Mouse (Mus musculus): Measurements from ENCODE around the gene Myom1. TPM values are rescaled to one million over a fixed set of nuclear protein-coding genes. Genes with fewer than 3 reads are reported as not detected.

Gene Myom1
- polyA plus RNA-seq, 1 experiment from 2014 or later: 10.8 TPM

DNA sequence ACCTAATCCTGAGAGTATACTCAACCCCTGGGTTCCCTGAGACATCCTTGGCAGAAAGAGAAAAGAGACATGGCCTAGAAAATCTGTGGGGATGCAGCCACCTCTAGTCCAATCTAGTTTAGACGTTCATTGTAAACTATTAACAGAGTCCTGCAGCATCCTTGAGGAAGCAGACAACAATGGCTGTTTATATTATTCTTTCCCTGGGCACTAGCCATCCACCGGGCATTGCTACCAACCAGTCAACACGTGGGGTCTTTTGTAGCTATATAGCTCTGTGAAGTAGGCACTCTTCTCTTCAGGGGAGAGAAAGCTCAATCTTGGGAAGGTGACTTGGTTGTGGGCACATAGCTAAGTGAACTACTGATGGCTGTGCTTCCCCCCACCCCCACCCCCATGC lies 110.3 kb downstream of the Myom1 start:
- no peaks in the 10 kb centered on the region for H3K36me3 ChIP-seq (ENCODE audit: control insufficient read depth, insufficient read depth, low read length)
- H3K4me3 ChIP-seq (ENCODE audit: low read length): no peak overlapping the region
- H3K27me3 ChIP-seq (replicated peaks; ENCODE audit: control insufficient read depth, insufficient read depth, low read length): no peaks in the 10 kb centered on the region
- H3K4me1 ChIP-seq (ENCODE audit: control insufficient read depth, insufficient read depth, low read length): no peaks in the 10 kb centered on the region
- H3K9ac ChIP-seq (ENCODE audit: low read depth, low read length): no peak overlapping the region
- 70% methylated on average over 3 of the region's 3 CpGs for WGBS
- no peak overlapping the region for H3K27ac ChIP-seq (ENCODE audit: low read length)
- H3K9me3 ChIP-seq (ENCODE audit: control insufficient read depth, low read length): no peaks in the 10 kb centered on the region
- ATAC-seq: no peak
- H3K4me2 ChIP-seq (ENCODE audit: low read depth, low read length): no peak overlapping the region

DNA sequence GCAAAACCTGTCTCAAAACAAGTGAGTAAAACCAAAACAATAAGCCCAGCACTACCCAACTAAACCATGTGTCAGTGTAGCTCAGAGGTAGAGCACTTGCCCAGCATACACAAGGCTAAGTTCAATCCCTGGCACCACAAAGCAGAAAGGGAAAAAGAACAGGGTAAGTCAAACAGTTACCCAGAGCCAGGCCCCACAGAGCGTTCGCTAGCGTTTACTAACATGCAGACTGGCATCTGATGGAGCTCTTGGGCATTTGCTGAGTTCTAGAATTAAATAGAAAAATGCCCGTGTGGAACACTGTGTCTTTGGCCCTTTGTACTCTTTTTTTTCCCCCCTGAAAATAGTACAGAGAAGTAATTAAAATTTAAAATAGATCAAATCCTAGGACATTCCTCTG lies 111.8 kb downstream of the Myom1 start:
- Histone ChIP-seq H3K9me3 (ENCODE audit: control insufficient read depth, low read length) (no peaks in the 10 kb centered on the region), H3K27ac (ENCODE audit: low read length) (no peak overlapping the region), H3K4me3 (ENCODE audit: low read length) (no peak overlapping the region), H3K4me1 (ENCODE audit: control insufficient read depth, insufficient read depth, low read length) (no peaks in the 10 kb centered on the region), H3K36me3 (ENCODE audit: control insufficient read depth, insufficient read depth, low read length) (no peaks in the 10 kb centered on the region), H3K27me3 (replicated peaks; ENCODE audit: control insufficient read depth, insufficient read depth, low read length) (no peaks in the 10 kb centered on the region), H3K4me2 (ENCODE audit: low read depth, low read length) (no peak overlapping the region), H3K9ac (ENCODE audit: low read depth, low read length) (no peak overlapping the region)
- 84% methylated on average over 4 of the region's 4 CpGs for WGBS
- no peak for ATAC-seq

DNA sequence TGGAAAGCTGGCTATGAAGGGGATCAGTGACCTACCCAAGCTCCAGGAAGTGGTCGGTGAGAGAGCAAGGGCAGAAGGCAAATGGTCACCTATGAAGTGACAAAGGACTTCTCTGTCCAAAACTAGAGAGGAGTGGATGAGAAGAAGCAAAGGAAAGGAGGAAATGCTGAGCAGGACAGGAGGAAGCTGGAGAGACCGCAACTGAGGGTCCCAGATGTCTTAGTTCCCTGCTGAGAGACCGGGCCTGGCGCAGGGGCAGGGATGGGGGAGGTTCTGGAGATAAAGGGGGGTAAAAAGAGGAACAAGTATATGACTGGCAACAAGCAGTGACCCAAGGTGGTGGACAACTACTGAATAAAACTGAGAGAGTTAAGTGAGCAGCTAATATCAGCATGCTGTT lies 115.5 kb downstream of the Myom1 start:
- 81% methylated on average over 4 of the region's 4 CpGs for WGBS
- H3K27ac ChIP-seq (ENCODE audit: low read length): no peak overlapping the region
- no peaks in the 10 kb centered on the region for H3K36me3 ChIP-seq (ENCODE audit: control insufficient read depth, insufficient read depth, low read length)
- no peak for ATAC-seq
- H3K9ac ChIP-seq (ENCODE audit: low read depth, low read length): no peak overlapping the region
- no peaks in the 10 kb centered on the region for H3K9me3 ChIP-seq (ENCODE audit: control insufficient read depth, low read length)
- no peaks in the 10 kb centered on the region for H3K27me3 ChIP-seq (replicated peaks; ENCODE audit: control insufficient read depth, insufficient read depth, low read length)
- H3K4me2 ChIP-seq (ENCODE audit: low read depth, low read length): no peak overlapping the region
- H3K4me3 ChIP-seq (ENCODE audit: low read length): no peak overlapping the region
- H3K4me1 ChIP-seq (ENCODE audit: control insufficient read depth, insufficient read depth, low read length): no peaks in the 10 kb centered on the region

DNA sequence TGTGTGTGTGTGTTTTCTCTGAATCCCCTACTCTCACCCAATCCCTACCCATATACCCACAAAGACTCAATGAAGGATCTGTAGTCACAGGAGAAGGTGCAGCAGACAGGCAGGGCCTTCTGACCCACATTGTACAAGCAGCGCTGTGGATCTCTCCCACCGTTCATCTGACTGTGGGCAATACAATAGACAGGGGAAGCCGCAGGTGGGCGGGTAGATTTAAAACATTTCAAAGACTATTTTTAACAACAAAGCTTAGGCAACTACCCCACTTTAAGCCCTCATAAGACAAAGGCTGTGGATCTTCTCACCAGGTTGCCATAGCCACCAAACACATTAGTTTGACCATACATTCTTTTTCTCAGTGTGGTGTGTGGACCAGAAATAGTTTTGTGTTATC lies 116.2 kb downstream of the Myom1 start:
- Histone ChIP-seq H3K27ac (ENCODE audit: low read length) (no peak overlapping the region), H3K36me3 (ENCODE audit: control insufficient read depth, insufficient read depth, low read length) (no peaks in the 10 kb centered on the region), H3K4me3 (ENCODE audit: low read length) (no peak overlapping the region), H3K9ac (ENCODE audit: low read depth, low read length) (no peak overlapping the region), H3K4me2 (ENCODE audit: low read depth, low read length) (no peak overlapping the region), H3K9me3 (ENCODE audit: control insufficient read depth, low read length) (no peaks in the 10 kb centered on the region), H3K4me1 (ENCODE audit: control insufficient read depth, insufficient read depth, low read length) (no peaks in the 10 kb centered on the region), H3K27me3 (replicated peaks; ENCODE audit: control insufficient read depth, insufficient read depth, low read length) (no peaks in the 10 kb centered on the region)
- no peak for ATAC-seq
- 82% methylated on average over 4 of the region's 4 CpGs for WGBS

DNA sequence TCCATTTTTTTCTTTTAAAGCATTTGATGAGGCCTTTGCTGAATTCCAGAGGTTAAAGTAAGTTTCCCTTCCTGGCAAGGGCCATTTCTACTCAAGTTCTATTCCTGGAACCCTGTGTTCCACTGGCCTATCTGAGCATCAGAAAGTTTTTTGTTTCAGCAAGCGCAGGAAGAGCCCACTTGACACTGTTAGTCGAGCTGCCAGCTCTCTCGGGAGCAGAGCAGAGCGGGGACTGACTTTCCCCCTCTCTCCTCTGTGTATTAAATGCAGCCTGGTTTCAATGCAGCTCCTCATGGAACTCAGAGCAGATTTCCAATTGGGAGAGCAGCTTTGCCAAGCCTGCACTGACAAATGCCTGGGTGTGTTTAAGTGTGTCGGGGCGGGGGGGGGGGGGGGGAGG lies 118.2 kb downstream of the Myom1 start:
- Histone ChIP-seq H3K4me2 (ENCODE audit: low read depth, low read length) (no peak overlapping the region), H3K27me3 (replicated peaks; ENCODE audit: control insufficient read depth, insufficient read depth, low read length) (no peaks in the 10 kb centered on the region), H3K36me3 (ENCODE audit: control insufficient read depth, insufficient read depth, low read length) (no peaks in the 10 kb centered on the region), H3K9ac (ENCODE audit: low read depth, low read length) (no peak overlapping the region), H3K27ac (ENCODE audit: low read length) (no peak overlapping the region), H3K9me3 (ENCODE audit: control insufficient read depth, low read length) (no peaks in the 10 kb centered on the region), H3K4me3 (ENCODE audit: low read length) (no peak overlapping the region), H3K4me1 (ENCODE audit: control insufficient read depth, insufficient read depth, low read length) (no peaks in the 10 kb centered on the region)
- WGBS: 48% methylated on average over 5 of the region's 6 CpGs
- peak; percentile 66 for ATAC-seq

DNA sequence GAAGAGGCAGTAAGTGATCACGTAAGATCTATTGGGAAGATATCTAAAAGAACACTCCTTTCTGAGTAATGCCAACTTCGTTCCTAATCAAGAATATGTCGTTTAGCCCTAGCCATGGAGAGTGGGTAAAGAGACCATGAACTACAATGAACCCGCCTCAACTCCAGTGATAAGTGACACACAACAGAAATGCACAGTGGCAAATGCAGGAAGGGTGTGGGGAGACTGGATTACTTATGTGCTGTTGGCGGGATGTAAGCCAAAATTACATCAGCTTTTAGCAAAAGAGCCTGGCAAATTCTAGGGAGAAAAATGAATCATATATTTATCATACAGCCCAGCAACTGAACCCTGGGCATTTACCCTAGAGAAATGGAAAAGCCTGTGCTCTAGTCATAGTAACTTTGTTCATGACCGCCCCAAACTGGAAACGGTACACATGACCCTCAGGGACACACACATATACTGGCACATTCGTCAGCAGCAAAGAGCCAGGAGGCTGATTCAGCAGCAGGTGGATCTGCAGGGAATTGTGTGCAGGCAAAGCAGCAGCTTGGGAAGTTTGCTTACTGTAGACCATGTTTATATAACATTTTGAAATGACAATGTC lies 121.7 kb downstream of the Myom1 start:
- Histone ChIP-seq H3K9ac (ENCODE audit: low read depth, low read length) (no peak overlapping the region), H3K4me2 (ENCODE audit: low read depth, low read length) (no peak overlapping the region), H3K27ac (ENCODE audit: low read length) (no peak overlapping the region), H3K9me3 (ENCODE audit: control insufficient read depth, low read length) (no peaks in the 10 kb centered on the region), H3K4me1 (ENCODE audit: control insufficient read depth, insufficient read depth, low read length) (peaks cover 9% of the 10 kb centered on the region; the same call in 1 of the 2 replicates), H3K36me3 (ENCODE audit: control insufficient read depth, insufficient read depth, low read length) (no peaks in the 10 kb centered on the region), H3K27me3 (replicated peaks; ENCODE audit: control insufficient read depth, insufficient read depth, low read length) (no peaks in the 10 kb centered on the region), H3K4me3 (ENCODE audit: low read length) (no peak overlapping the region)
- no peak for ATAC-seq
- 82% methylated on average over 8 of the region's 8 CpGs for WGBS

DNA sequence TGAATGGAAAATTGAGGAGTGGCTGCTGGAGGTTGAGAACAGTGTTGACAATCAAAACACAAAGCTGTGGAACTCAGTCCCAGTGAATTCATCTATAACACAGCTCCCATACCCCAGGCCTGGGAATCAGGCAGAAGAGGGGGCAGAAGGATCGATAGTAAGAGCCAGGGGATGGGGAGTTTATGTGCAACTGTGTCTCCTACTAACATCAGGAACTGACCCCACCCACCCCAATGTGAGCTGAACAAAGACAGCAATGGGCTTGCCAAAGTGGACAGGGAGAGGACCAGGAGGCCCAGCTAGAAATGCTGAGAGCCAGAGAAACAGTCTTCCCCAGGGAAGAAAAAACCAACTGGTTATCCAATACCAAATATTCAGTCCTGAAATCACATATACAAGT lies 122.2 kb downstream of the Myom1 start:
- H3K27ac ChIP-seq (ENCODE audit: low read length): no peak overlapping the region
- no peaks in the 10 kb centered on the region for H3K36me3 ChIP-seq (ENCODE audit: control insufficient read depth, insufficient read depth, low read length)
- no peak overlapping the region for H3K4me3 ChIP-seq (ENCODE audit: low read length)
- H3K27me3 ChIP-seq (replicated peaks; ENCODE audit: control insufficient read depth, insufficient read depth, low read length): no peaks in the 10 kb centered on the region
- 83% methylated on average over 1 of the region's 1 CpGs for WGBS
- no peak for ATAC-seq
- no peak overlapping the region for H3K9ac ChIP-seq (ENCODE audit: low read depth, low read length)
- no peak overlapping the region for H3K4me2 ChIP-seq (ENCODE audit: low read depth, low read length)
- H3K4me1 ChIP-seq (ENCODE audit: control insufficient read depth, insufficient read depth, low read length): peaks cover 9% of the 10 kb centered on the region; the same call in 1 of the 2 replicates
- H3K9me3 ChIP-seq (ENCODE audit: control insufficient read depth, low read length): no peaks in the 10 kb centered on the region

DNA sequence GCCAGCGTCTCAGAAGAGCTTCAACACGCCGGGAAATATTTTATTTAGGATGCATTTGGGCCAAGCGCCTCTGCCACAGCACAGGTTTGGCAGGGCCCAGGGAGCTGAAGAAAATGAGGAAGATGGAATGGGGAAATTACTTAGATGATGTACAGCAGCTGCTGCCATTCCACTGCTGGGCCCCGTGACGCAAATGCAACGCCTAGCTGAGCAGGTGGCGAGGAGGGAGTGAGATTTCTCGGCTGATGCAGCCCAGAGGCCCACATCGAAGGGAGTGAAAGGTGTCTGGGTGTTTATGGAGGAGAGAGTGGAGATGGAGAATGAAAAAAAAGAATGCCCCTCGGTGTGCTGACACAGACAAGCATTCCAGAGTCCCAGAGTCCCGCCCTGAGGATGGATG lies 123.1 kb downstream of the Myom1 start:
- Histone ChIP-seq H3K4me1 (ENCODE audit: control insufficient read depth, insufficient read depth, low read length) (peaks cover 13% of the 10 kb centered on the region), H3K9ac (ENCODE audit: low read depth, low read length) (no peak overlapping the region), H3K27me3 (replicated peaks; ENCODE audit: control insufficient read depth, insufficient read depth, low read length) (no peaks in the 10 kb centered on the region), H3K36me3 (ENCODE audit: control insufficient read depth, insufficient read depth, low read length) (no peaks in the 10 kb centered on the region), H3K4me2 (ENCODE audit: low read depth, low read length) (no peak overlapping the region), H3K4me3 (ENCODE audit: low read length) (no peak overlapping the region), H3K9me3 (ENCODE audit: control insufficient read depth, low read length) (no peaks in the 10 kb centered on the region), H3K27ac (ENCODE audit: low read length) (no peak overlapping the region)
- ATAC-seq: no peak
- 50% methylated on average over 12 of the region's 12 CpGs for WGBS

DNA sequence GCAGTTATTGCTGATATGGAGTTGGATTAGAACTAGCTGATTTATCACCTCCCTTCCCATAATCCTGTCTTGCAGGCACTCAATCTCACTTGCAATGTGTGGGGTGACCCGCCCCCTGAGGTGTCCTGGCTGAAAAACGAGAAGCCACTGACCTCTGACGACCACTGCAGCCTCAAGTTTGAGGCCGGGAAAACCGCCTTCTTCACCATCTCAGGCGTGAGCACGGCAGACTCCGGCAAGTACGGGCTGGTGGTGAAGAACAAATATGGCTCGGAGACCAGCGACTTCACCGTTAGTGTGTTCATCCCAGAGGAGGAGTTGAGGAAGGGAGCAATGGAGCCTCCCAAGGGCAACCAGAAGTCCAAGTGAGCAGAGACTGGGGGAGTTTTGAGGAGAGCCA lies 123.6 kb downstream of the Myom1 start:
- WGBS: 78% methylated on average over 12 of the region's 12 CpGs
- H3K36me3 ChIP-seq (ENCODE audit: control insufficient read depth, insufficient read depth, low read length): no peaks in the 10 kb centered on the region
- H3K27me3 ChIP-seq (replicated peaks; ENCODE audit: control insufficient read depth, insufficient read depth, low read length): no peaks in the 10 kb centered on the region
- no peak for ATAC-seq
- peaks cover 13% of the 10 kb centered on the region for H3K4me1 ChIP-seq (ENCODE audit: control insufficient read depth, insufficient read depth, low read length)
- H3K9ac ChIP-seq (ENCODE audit: low read depth, low read length): no peak overlapping the region
- no peak overlapping the region for H3K4me2 ChIP-seq (ENCODE audit: low read depth, low read length)
- H3K27ac ChIP-seq (ENCODE audit: low read length): no peak overlapping the region
- no peak overlapping the region for H3K4me3 ChIP-seq (ENCODE audit: low read length)
- no peaks in the 10 kb centered on the region for H3K9me3 ChIP-seq (ENCODE audit: control insufficient read depth, low read length)

DNA sequence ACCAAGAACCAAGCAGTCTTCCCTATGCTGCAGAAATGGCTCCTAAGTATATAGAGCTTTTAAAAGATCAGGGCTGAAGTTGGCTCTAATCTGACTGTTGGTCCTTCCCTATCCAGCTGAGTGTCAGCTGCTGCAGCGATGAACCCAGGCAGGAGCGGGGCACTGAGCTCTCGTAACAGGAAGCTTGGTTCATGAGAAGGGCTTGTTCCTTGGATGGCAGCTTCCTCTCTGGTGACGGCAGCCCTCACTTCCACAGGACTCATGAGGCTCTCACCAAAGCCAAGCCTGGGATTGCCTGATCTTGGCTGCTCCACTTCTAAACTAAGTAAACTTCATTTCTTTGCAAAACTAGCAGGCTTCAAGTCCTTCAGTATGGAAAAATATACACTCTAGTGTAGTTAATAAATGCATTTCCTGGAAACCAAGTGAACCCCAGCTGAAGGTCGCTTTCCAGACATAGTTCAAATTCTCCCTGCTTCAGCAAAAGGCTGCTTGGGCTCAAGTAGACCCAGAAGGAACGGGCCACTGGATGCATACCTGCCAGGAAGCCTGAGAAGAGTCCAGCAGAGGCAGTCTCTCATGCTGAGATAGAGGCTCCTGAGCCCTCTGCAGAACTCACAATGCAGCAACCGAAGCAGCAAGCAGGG lies 125.2 kb downstream of the Myom1 start:
- no peaks in the 10 kb centered on the region for H3K27me3 ChIP-seq (replicated peaks; ENCODE audit: control insufficient read depth, insufficient read depth, low read length)

More for the DNA sequence above, 125.2 kb downstream of the Myom1 start:
- no peak overlapping the region for H3K9ac ChIP-seq (ENCODE audit: low read depth, low read length)
- no peak overlapping the region for H3K4me2 ChIP-seq (ENCODE audit: low read depth, low read length)
- H3K9me3 ChIP-seq (ENCODE audit: control insufficient read depth, low read length): no peaks in the 10 kb centered on the region
- 0 out of 2 replicates have a peak overlapping the region, but pooled peaks have one; percentile 5 for H3K27ac ChIP-seq (ENCODE audit: low read length)
- no peak for ATAC-seq
- H3K4me1 ChIP-seq (ENCODE audit: control insufficient read depth, insufficient read depth, low read length): peaks cover 13% of the 10 kb centered on the region
- no peak overlapping the region for H3K4me3 ChIP-seq (ENCODE audit: low read length)
- H3K36me3 ChIP-seq (ENCODE audit: control insufficient read depth, insufficient read depth, low read length): no peaks in the 10 kb centered on the region
- WGBS: 63% methylated on average over 7 of the region's 7 CpGs
